Mouse (Mus musculus) central nervous system, embryonic 11.5 days (tissue): ENCODE results near the gene Dnah11. TPM values are rescaled to one million over a fixed set of nuclear protein-coding genes. Genes with fewer than 3 reads are reported as not detected.

Experiments
- polyA plus RNA-seq: library from polyadenylated mRNA; depleted of rRNA; stranded (reverse); fragments of >200 nt; gene quantifications from 2 replicates; pipeline ENCODE4 v1.2.3, GENCODE M21; 2012; rRNA removed

Dnah11 gene
- polyA plus RNA-seq: 0.26 and 0.67 TPM in 2 replicates

DNA sequence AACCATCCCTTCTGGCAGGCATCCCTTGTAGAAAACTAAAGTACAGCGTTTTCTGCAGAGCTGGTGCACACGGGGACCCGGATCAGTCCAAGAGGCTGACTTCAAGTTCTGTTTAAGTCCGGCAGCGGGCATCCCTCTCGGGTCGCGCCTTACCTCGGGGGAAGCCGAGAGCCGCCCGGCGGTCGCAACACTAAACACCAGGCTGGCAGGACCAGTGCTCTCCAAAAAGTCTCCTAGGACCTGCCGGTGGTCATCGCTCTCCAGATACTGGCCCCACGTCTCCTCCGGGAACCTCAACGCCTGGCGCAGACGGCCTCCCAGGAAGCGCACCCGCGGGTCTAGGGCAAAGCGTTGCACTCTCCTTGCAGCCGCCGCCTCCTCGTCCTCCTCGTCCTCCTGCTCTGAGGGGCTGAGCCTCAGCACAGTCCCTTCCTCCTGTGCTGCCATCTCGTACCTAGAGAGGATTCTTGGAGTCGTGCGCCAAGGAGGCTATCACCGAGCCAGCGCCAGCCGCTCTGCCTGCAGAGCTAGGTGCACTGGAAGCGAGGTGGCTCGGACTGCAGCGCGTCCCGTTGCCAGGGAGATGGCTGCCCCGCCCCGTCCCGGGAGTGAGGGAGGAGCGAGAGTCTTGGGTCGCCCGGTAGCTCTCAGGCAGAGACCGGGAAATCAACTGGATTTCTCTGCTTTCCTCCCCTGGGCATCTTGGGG, at the start of gene Dnah11:
Dnah11 (minus strand) TSS at position 658 of the 708 bp plus-strand sequence.

Other genes starting within 250 kb of the Dnah11 start
- 9.2 and 14.6 TPM in 2 replicates for gene Sp4, start 102.4 kb upstream of the Dnah11 start, polyA plus RNA-seq